Comparison of ENCODE assay signal across 8 mouse cellular contexts in genomic region chr19:55741439-55741928, GRCm38 (mm10). TPM values are rescaled to one million over a fixed set of nuclear protein-coding genes. Genes with fewer than 3 reads are reported as not detected.
DNase-seq lines count a peak whose midpoint lies in the region; ATAC-seq and TF ChIP-seq lines count a peak whose summit lies in the region.

TSS of gene Tcf7l2 (plus strand) at chr19:55741820.

- intact Hi-C loops in heart, postnatal 36 days (cut with DNase I) = loop anchor here (5.0 to 10.0 kb wide), 4 partner anchors 51 to 393 kb away; no protein-coding TSS in a partner anchor

- TF ChIP-seq CTCF in E14TG2a.4 (conservative IDR thresholded peaks at IDR 0.05; ENCODE audit: low read length) = no peak
- TF ChIP-seq CTCF in forebrain, postnatal 0 days (IDR thresholded peaks at IDR 0.05; ENCODE audit: low read depth) = no peak
- TF ChIP-seq CTCF in layer of hippocampus, adult 2 months (conservative IDR thresholded peaks at IDR 0.05) = peak; percentile 21
- no peak for TF ChIP-seq CTCF in lung, adult 2 months (IDR thresholded peaks at IDR 0.05; ENCODE audit: insufficient read depth, low read length)

- H3K27me3 ChIP-seq in E14TG2a.4 (ENCODE audit: insufficient read depth, low read length) = peaks cover 18% of the 10 kb centered on the region
- peaks cover 10% of the 10 kb centered on the region; the same call in 1 of the 2 replicates for H3K27me3 ChIP-seq in forebrain, postnatal 0 days (ENCODE audit: insufficient read depth, low read length)
- peaks cover 10% of the 10 kb centered on the region; the same call in 1 of the 2 replicates for H3K27me3 ChIP-seq in neural tube, embryonic 15.5 days (replicated peaks)

- peak; percentile 41; the same call in 1 of the 2 replicates for TF ChIP-seq POLR2A in lung, adult 2 months (IDR thresholded peaks at IDR 0.05; ENCODE audit: borderline replicate concordance, extremely low read depth, low read depth, low read length)

- H3K4me2 ChIP-seq in forebrain, postnatal 0 days (ENCODE audit: low read depth) = peak within 1 kb of the TSS; percentile 58
- H3K4me2 ChIP-seq in neural tube, embryonic 15.5 days = peak within 1 kb of the TSS; percentile 61

- H3K9me3 ChIP-seq in E14TG2a.4 (ENCODE audit: low read length) = no peaks in the 10 kb centered on the region
- H3K9me3 ChIP-seq in forebrain, postnatal 0 days (ENCODE audit: low read length) = no peaks in the 10 kb centered on the region
- H3K9me3 ChIP-seq in neural tube, embryonic 15.5 days (replicated peaks) = no peaks in the 10 kb centered on the region

- H3K4me3 ChIP-seq in E14TG2a.4 (replicated peaks; ENCODE audit: low read length) = peak within 1 kb of the TSS; percentile 84
- peak within 1 kb of the TSS; percentile 46 for H3K4me3 ChIP-seq in forebrain, postnatal 0 days (ENCODE audit: low read depth, low read length)
- peak within 1 kb of the TSS; percentile 63 for H3K4me3 ChIP-seq in layer of hippocampus, adult 2 months
- peak within 1 kb of the TSS; percentile 78 for H3K4me3 ChIP-seq in lung, adult 2 months (replicated peaks; ENCODE audit: extremely low read depth, low read depth, low read length)
- peak within 1 kb of the TSS; percentile 40 for H3K4me3 ChIP-seq in neural tube, embryonic 15.5 days (replicated peaks)

- peak; percentile 88 for ATAC-seq in forebrain, postnatal 0 days
- ATAC-seq in neural tube, embryonic 15.5 days (ENCODE audit: low FRiP score) = peak; percentile 78

- peak; percentile 84 for DNase-seq in c-Kit-positive CD71-positive TER-119-negative erythroid progenitor cells, embryonic 14.5 days (ENCODE audit: low read depth)
- peak; percentile 79 for DNase-seq in forebrain, postnatal 0 days
- DNase-seq in heart, postnatal 36 days = peak; percentile 88 to 89
- DNase-seq in layer of hippocampus, adult 2 months (ENCODE audit: low spot score in 2 of 2) = peak; percentile 47 to 59
- DNase-seq in lung, adult 2 months = peak; percentile 80
- peak; percentile 96 for DNase-seq in testis, postnatal 10 days (ENCODE audit: low spot score)

- peaks cover 58% of the 10 kb centered on the region for H3K4me1 ChIP-seq in E14TG2a.4 (replicated peaks; ENCODE audit: low read depth, low read length)
- H3K4me1 ChIP-seq in forebrain, postnatal 0 days (ENCODE audit: insufficient read depth) = no peaks in the 10 kb centered on the region
- H3K4me1 ChIP-seq in lung, adult 2 months (ENCODE audit: control insufficient read depth, insufficient read depth, low read length) = peaks cover 5% of the 10 kb centered on the region; the same call in 1 of the 2 replicates
- H3K4me1 ChIP-seq in neural tube, embryonic 15.5 days = peaks cover 43% of the 10 kb centered on the region

- peak within 1 kb of the TSS; percentile 72 for H3K27ac ChIP-seq in forebrain, postnatal 0 days (ENCODE audit: low read depth, low read length)
- H3K27ac ChIP-seq in layer of hippocampus, adult 2 months = peak within 1 kb of the TSS; percentile 87
- peak within 1 kb of the TSS; percentile 83 for H3K27ac ChIP-seq in neural tube, embryonic 15.5 days (replicated peaks)

- WGBS in forebrain, postnatal 0 days = 2% methylated on average over 42 of the region's 42 CpGs
- WGBS in lung, adult 2 months = under 1% methylated on average over 40 of the region's 42 CpGs
- under 1% methylated on average over 41 of the region's 42 CpGs for WGBS in neural tube, embryonic 15.5 days

- H3K36me3 ChIP-seq in E14TG2a.4 (ENCODE audit: insufficient read depth, low read length) = no peaks in the 10 kb centered on the region
- H3K36me3 ChIP-seq in forebrain, postnatal 0 days (ENCODE audit: insufficient read depth) = no peaks in the 10 kb centered on the region
- H3K36me3 ChIP-seq in neural tube, embryonic 15.5 days = no peaks in the 10 kb centered on the region

- H3K9ac ChIP-seq in forebrain, postnatal 0 days = peak within 1 kb of the TSS; percentile 51
- peak within 1 kb of the TSS; percentile 45 for H3K9ac ChIP-seq in neural tube, embryonic 15.5 days (replicated peaks)

RNA-seq across cellular contexts. Expression of gene Tcf7l2, which starts in this region (rescaled TPM):
- 10.8 and 17.7 TPM in 2 replicates for total RNA-seq in forebrain, postnatal 0 days (2014; rRNA removed)
- polyA plus RNA-seq in forebrain, postnatal 0 days (2015; fragmentation: Nextera tagmentation; extraction: Ambion mirVana) = 113 and 282 TPM in 2 replicates
- total RNA-seq in heart, postnatal 36 days (2021) = 10 to 100 TPM; 11.9 to 17.9 TPM
- total RNA-seq in layer of hippocampus, adult 2 months (2021) = 10 to 100 TPM in 1 of 2 experiments, 1 to 10 TPM in 1; 9.9 to 11.3 TPM
- polyA plus RNA-seq in lung, adult 2 months (2012; rRNA removed) = 18.5 and 19.9 TPM in 2 replicates
- polyA plus RNA-seq in neural tube, embryonic 15.5 days (2015; fragmentation: Nextera tagmentation; extraction: Ambion mirVana) = 13.3 and 22.4 TPM in 2 replicates

Comparison
In these comparisons a context has a peak if more than half of its experiments do, and no peak if none do; other contexts are left out.
1. Peak in every context shown above with its lines: DNase-seq, ATAC-seq, H3K4me3 ChIP-seq and H3K27ac ChIP-seq.